Mouse (Mus musculus) hindbrain, embryonic 13.5 days (tissue): Measurements from ENCODE around the gene Plekha4. TPM values are rescaled to one million over a fixed set of nuclear protein-coding genes. Genes with fewer than 3 reads are reported as not detected.

ENCODE experiments used
- polyA plus RNA-seq: library from polyadenylated mRNA; unstranded; fragments of >200 nt; fragmentation: Nextera tagmentation; extraction: Ambion mirVana; gene quantifications from 2 replicates; pipeline ENCODE4 v1.2.1, GENCODE M21; 2015

Plekha4 gene
- polyA plus RNA-seq, 1 experiment from 2014 or later, result 4.3 TPM

Other genes with a start within 250 kb of the Plekha4 start
- not detected in 2 replicates for gene Slc6a21, start 248.8 kb upstream of the Plekha4 start, polyA plus RNA-seq
- 7.3 and 8.9 TPM in 2 replicates for gene Trpm4, start 192.6 kb upstream of the Plekha4 start, polyA plus RNA-seq
- 0.31 TPM in 2 replicates for gene Hrc, start 191.0 kb upstream of the Plekha4 start, polyA plus RNA-seq
- gene Ppfia3, start 159.3 kb upstream of the Plekha4 start, polyA plus RNA-seq, result 19.9 and 20.7 TPM in 2 replicates
- gene Lin7b, start 155.7 kb upstream of the Plekha4 start, polyA plus RNA-seq, result 12.5 and 13.4 TPM in 2 replicates
- gene Snrnp70, start 130.6 kb upstream of the Plekha4 start, polyA plus RNA-seq, result 205 and 215 TPM in 2 replicates
- not detected in 2 replicates for gene Kcna7, start 120.7 kb upstream of the Plekha4 start, polyA plus RNA-seq
- 0.10 and 0.19 TPM in 2 replicates for gene Ntf5, start 112.6 kb upstream of the Plekha4 start, polyA plus RNA-seq
- 1.2 and 2.5 TPM in 2 replicates for gene Lhb, start 105.5 kb upstream of the Plekha4 start, polyA plus RNA-seq
- 21.9 and 23.2 TPM in 2 replicates for gene Gys1, start 91.5 kb upstream of the Plekha4 start, polyA plus RNA-seq
- 99.9 and 110 TPM in 2 replicates for gene Ruvbl2, start 88.2 kb upstream of the Plekha4 start, polyA plus RNA-seq
- 7,019 and 7,066 TPM in 2 replicates for gene Ftl1, start 66.4 kb upstream of the Plekha4 start, polyA plus RNA-seq
- 253 and 271 TPM in 2 replicates for gene Bax, start 59.4 kb upstream of the Plekha4 start, polyA plus RNA-seq
- 0.13 and 0.22 TPM in 2 replicates for gene Tulp2, start 44.5 kb upstream of the Plekha4 start, polyA plus RNA-seq
- not detected in 2 replicates for gene Gm45808, start 39.5 kb upstream of the Plekha4 start, polyA plus RNA-seq
- 3.4 and 4.2 TPM in 2 replicates for gene Dhdh, start 37.5 kb upstream of the Plekha4 start, polyA plus RNA-seq
- gene Nucb1, start 15.9 kb upstream of the Plekha4 start, polyA plus RNA-seq, result 120 and 121 TPM in 2 replicates
- gene Ppp1r15a, start 62 bp upstream of the Plekha4 start, polyA plus RNA-seq, result 13.9 and 14.3 TPM in 2 replicates
- 0.25 and 0.45 TPM in 2 replicates for gene Hsd17b14, start 28.6 kb downstream of the Plekha4 start, polyA plus RNA-seq
- 19.8 and 20.8 TPM in 2 replicates for gene Bcat2, start 43.8 kb downstream of the Plekha4 start, polyA plus RNA-seq
- not detected in 2 replicates for gene Fgf21, start 89.2 kb downstream of the Plekha4 start, polyA plus RNA-seq
- gene Fut1, start 91.0 kb downstream of the Plekha4 start, polyA plus RNA-seq, result 0.06 TPM in 1 of 2 replicates, not detected in the other
- 0.18 TPM in 1 of 2 replicates, not detected in the other for gene Izumo1, start 95.5 kb downstream of the Plekha4 start, polyA plus RNA-seq
- gene Rasip1, start 101.2 kb downstream of the Plekha4 start, polyA plus RNA-seq, result 12.0 and 12.7 TPM in 2 replicates
- 3.4 and 4.0 TPM in 2 replicates for gene Mamstr, start 113.6 kb downstream of the Plekha4 start, polyA plus RNA-seq
- gene Fut2, start 140.1 kb downstream of the Plekha4 start, polyA plus RNA-seq, result 0.09 and 0.38 TPM in 2 replicates
- 2.3 and 2.6 TPM in 2 replicates for gene Ntn5, start 157.7 kb downstream of the Plekha4 start, polyA plus RNA-seq
- gene Sec1, start 168.1 kb downstream of the Plekha4 start, polyA plus RNA-seq, result 0.40 and 0.86 TPM in 2 replicates
- gene Car11, start 173.5 kb downstream of the Plekha4 start, polyA plus RNA-seq, result 38.5 and 41.6 TPM in 2 replicates
- gene Dbp, start 178.8 kb downstream of the Plekha4 start, polyA plus RNA-seq, result 2.9 and 3.6 TPM in 2 replicates
- gene Rpl18, start 189.1 kb downstream of the Plekha4 start, polyA plus RNA-seq, result 626 and 633 TPM in 2 replicates
- 24.1 and 25.0 TPM in 2 replicates for gene Sphk2, start 191.7 kb downstream of the Plekha4 start, polyA plus RNA-seq
- 0.48 and 0.83 TPM in 2 replicates for gene Fam83e, start 194.9 kb downstream of the Plekha4 start, polyA plus RNA-seq
- gene Spaca4, start 199.5 kb downstream of the Plekha4 start, polyA plus RNA-seq, result not detected in 2 replicates